In genomic region chr15:97944919-97945574, GRCm38 (mm10) we compare ENCODE assay signal across 26 mouse cellular contexts. TPM values are rescaled to one million over a fixed set of nuclear protein-coding genes. Genes with fewer than 3 reads are reported as not detected.
DNase-seq lines count a peak whose midpoint lies in the region; ATAC-seq lines count a peak whose summit lies in the region.
"Had no signal": no experiment of that assay in that cellular context is flagged by ENCODE, and none has a peak within 500 bp of the region (broad histone marks: within the 10 kb centered on the region; RNA-seq: fewer than 3 reads in every experiment).

No protein-coding gene starts in this region.

- H3K27me3 ChIP-seq in heart, embryonic 10.5 days (ENCODE audit: insufficient read depth, poor library complexity, severe bottlenecking), result peaks cover 36% of the 10 kb centered on the region
- no peaks in the 10 kb centered on the region for H3K27me3 ChIP-seq in kidney, embryonic 16.5 days (ENCODE audit: insufficient read depth, low read length)
- H3K27me3 ChIP-seq in limb, embryonic 10.5 days (ENCODE audit: low read depth, poor library complexity, severe bottlenecking), result 0 out of 2 replicates have a peak, but pooled peaks cover 10% of the 10 kb centered on the region
- H3K27me3 ChIP-seq: embryonic facial prominence, embryonic 13.5 days; hindbrain, embryonic 15.5 days; neural tube, embryonic 12.5 days; stomach, embryonic 15.5 days had no signal

- 0 out of 2 replicates have a peak overlapping the region, but pooled peaks have one; percentile 13 for H3K27ac ChIP-seq in heart, embryonic 10.5 days
- peak overlapping the region; percentile 89 for H3K27ac ChIP-seq in kidney, embryonic 16.5 days (ENCODE audit: low read length)
- peak overlapping the region; percentile 25; the same call in 1 of the 2 replicates for H3K27ac ChIP-seq in limb, embryonic 10.5 days
- H3K27ac ChIP-seq: embryonic facial prominence, embryonic 13.5 days; gastrocnemius, adult 2 months; heart, embryonic 13.5 days; hindbrain, embryonic 15.5 days; midbrain, embryonic 10.5 days; neural tube, embryonic 12.5 days; stomach, embryonic 15.5 days had no signal

- WGBS in heart, embryonic 10.5 days, result 72% methylated on average over 11 of the region's 11 CpGs
- WGBS in kidney, embryonic 16.5 days, result 31% methylated on average over 11 of the region's 11 CpGs
- 62% methylated on average over 11 of the region's 11 CpGs for WGBS in limb, embryonic 10.5 days

- H3K36me3 ChIP-seq in heart, embryonic 10.5 days, result no peaks in the 10 kb centered on the region
- no peaks in the 10 kb centered on the region for H3K36me3 ChIP-seq in kidney, embryonic 16.5 days (ENCODE audit: insufficient read depth, low read length)
- no peaks in the 10 kb centered on the region for H3K36me3 ChIP-seq in limb, embryonic 10.5 days
- H3K36me3 ChIP-seq: embryonic facial prominence, embryonic 13.5 days; G1E; heart, embryonic 13.5 days; hindbrain, embryonic 15.5 days; midbrain, embryonic 10.5 days; neural tube, embryonic 12.5 days; stomach, embryonic 15.5 days had no signal

- H3K9me3 ChIP-seq in heart, embryonic 10.5 days, result no peaks in the 10 kb centered on the region
- H3K9me3 ChIP-seq in kidney, embryonic 16.5 days (ENCODE audit: low read length), result no peaks in the 10 kb centered on the region
- H3K9me3 ChIP-seq in limb, embryonic 10.5 days (replicated peaks), result no peaks in the 10 kb centered on the region
- H3K9me3 ChIP-seq: embryonic facial prominence, embryonic 13.5 days; G1E; heart, embryonic 13.5 days; hindbrain, embryonic 15.5 days; midbrain, embryonic 10.5 days; neural tube, embryonic 12.5 days; stomach, embryonic 15.5 days had no signal

- H3K4me3 ChIP-seq in heart, embryonic 10.5 days, result no peak overlapping the region
- no peak overlapping the region for H3K4me3 ChIP-seq in kidney, embryonic 16.5 days (ENCODE audit: low read length)
- H3K4me3 ChIP-seq in limb, embryonic 10.5 days, result no peak overlapping the region
- H3K4me3 ChIP-seq: embryonic facial prominence, embryonic 13.5 days; gastrocnemius, adult 2 months; heart, embryonic 13.5 days; hindbrain, embryonic 15.5 days; midbrain, embryonic 10.5 days; neural tube, embryonic 12.5 days; stomach, embryonic 15.5 days had no signal

- peak overlapping the region; percentile 24; the same call in 1 of the 2 replicates for H3K4me2 ChIP-seq in kidney, embryonic 16.5 days (replicated peaks; ENCODE audit: low read depth, low read length)
- H3K4me2 ChIP-seq: embryonic facial prominence, embryonic 13.5 days; heart, embryonic 13.5 days; hindbrain, embryonic 15.5 days; liver, embryonic 11.5 days; lung, embryonic 14.5 days; neural tube, embryonic 12.5 days; stomach, embryonic 15.5 days had no signal

- no peak overlapping the region; the same call in 1 of the 2 replicates for H3K9ac ChIP-seq in kidney, embryonic 16.5 days (replicated peaks; ENCODE audit: low read length)
- H3K9ac ChIP-seq: embryonic facial prominence, embryonic 13.5 days; forebrain, postnatal 0 days; heart, embryonic 13.5 days; hindbrain, embryonic 15.5 days; lung, embryonic 14.5 days; neural tube, embryonic 12.5 days; stomach, embryonic 15.5 days had no signal

- ATAC-seq in kidney, embryonic 16.5 days (ENCODE audit: low FRiP score, low TSS enrichment), result peak; percentile 62
- no peak for ATAC-seq in erythroblast, adult 5-6 weeks (replicated peaks; ENCODE audit: low FRiP score, poor library complexity, severe bottlenecking)
- ATAC-seq: activated CD4-positive, CD25-positive, alpha-beta regulatory T cell, adult 4 months; forebrain, postnatal 0 days had no signal

- 0 out of 2 replicates have a peak, but pooled peaks cover 4% of the 10 kb centered on the region for H3K4me1 ChIP-seq in heart, embryonic 10.5 days
- peaks cover 26% of the 10 kb centered on the region for H3K4me1 ChIP-seq in kidney, embryonic 16.5 days (ENCODE audit: insufficient read depth, low read length)
- H3K4me1 ChIP-seq in limb, embryonic 10.5 days, result peaks cover 19% of the 10 kb centered on the region
- H3K4me1 ChIP-seq: heart, embryonic 13.5 days; hindbrain, embryonic 15.5 days; neural tube, embryonic 12.5 days; stomach, embryonic 15.5 days had no signal

- no peak for DNase-seq in heart, embryonic 10.5 days (ENCODE audit: low spot score)
- DNase-seq in heart, adult 18-20 months, result no peak
- DNase-seq in kidney, adult 11 months, result peak; percentile 75
- no peak for DNase-seq in limb, embryonic 10.5 days (ENCODE audit: low spot score)
- no peak for DNase-seq in thymus, postnatal 4 days
- DNase-seq in frontal cortex, postnatal 36 days (ENCODE audit: low spot score in 2 of 2), result no peak
- DNase-seq: adrenal gland, postnatal 14 days; cerebellum, postnatal 10 days; forebrain, postnatal 0 days; gastrocnemius, adult 2 months; layer of hippocampus, postnatal 36 days; left cerebral cortex, postnatal 4 days; lung, embryonic 14.5 days; lung, postnatal 36 days; right cerebral cortex, postnatal 14 days had no signal

RNA-seq across cellular contexts. Expression of gene Tmem106c, which starts 19.0 kb away (rescaled TPM):
- polyA plus RNA-seq in heart, embryonic 10.5 days (2016; fragmentation: Nextera tagmentation; extraction: Ambion mirVana), result 32.0 and 33.5 TPM in 2 replicates
- 10 to 100 TPM; 16.0 to 16.5 TPM for total RNA-seq in heart, adult 18-20 months (2021)
- 56.0 and 61.3 TPM in 2 replicates for polyA plus RNA-seq in kidney, embryonic 16.5 days (2015; fragmentation: Nextera tagmentation; extraction: Ambion mirVana)
- 29.8 and 34.9 TPM in 2 replicates for polyA plus RNA-seq in limb, embryonic 10.5 days (2016; fragmentation: Nextera tagmentation; extraction: Ambion mirVana)
- total RNA-seq in erythroblast, adult 5-6 weeks (2015; ENCODE audit: low replicate concordance), result 8.2 and 18.3 TPM in 2 replicates
- total RNA-seq in erythroblast, adult 5-6 weeks (2017; ENCODE audit: low replicate concordance), result 1.4 and 4.3 TPM in 2 replicates

RNA-seq across cellular contexts. Expression of gene Vdr, which starts 34.6 kb away (rescaled TPM):
- 0.75 and 0.77 TPM in 2 replicates for polyA plus RNA-seq in heart, embryonic 10.5 days (2016; fragmentation: Nextera tagmentation; extraction: Ambion mirVana)
- total RNA-seq in heart, adult 18-20 months (2021), result 1 to 10 TPM; 2.4 to 3.4 TPM
- 9.6 and 10.5 TPM in 2 replicates for polyA plus RNA-seq in kidney, embryonic 16.5 days (2015; fragmentation: Nextera tagmentation; extraction: Ambion mirVana)
- 0.15 and 0.23 TPM in 2 replicates for polyA plus RNA-seq in limb, embryonic 10.5 days (2016; fragmentation: Nextera tagmentation; extraction: Ambion mirVana)
- total RNA-seq in erythroblast, adult 5-6 weeks (2015; ENCODE audit: low replicate concordance), result 0.19 and 0.21 TPM in 2 replicates
- 0.26 TPM in 1 of 2 replicates, not detected in the other for total RNA-seq in erythroblast, adult 5-6 weeks (2017; ENCODE audit: low replicate concordance)

RNA-seq across cellular contexts. Expression of gene Col2a1, which starts 59.4 kb away (rescaled TPM):
- 131 and 160 TPM in 2 replicates for polyA plus RNA-seq in heart, embryonic 10.5 days (2016; fragmentation: Nextera tagmentation; extraction: Ambion mirVana)
- under 1 TPM in 1 of 2 experiments, not detected in 1; 0.36 TPM for total RNA-seq in heart, adult 18-20 months (2021)
- polyA plus RNA-seq in kidney, embryonic 16.5 days (2015; fragmentation: Nextera tagmentation; extraction: Ambion mirVana), result 19.0 and 19.5 TPM in 2 replicates
- 72.8 and 186 TPM in 2 replicates for polyA plus RNA-seq in limb, embryonic 10.5 days (2016; fragmentation: Nextera tagmentation; extraction: Ambion mirVana)
- total RNA-seq in erythroblast, adult 5-6 weeks (2015; ENCODE audit: low replicate concordance), result not detected in 2 replicates
- not detected in 2 replicates for total RNA-seq in erythroblast, adult 5-6 weeks (2017; ENCODE audit: low replicate concordance)
- total RNA-seq: adrenal gland, postnatal 14 days had no signal
- polyA plus RNA-seq: G1E had no signal

Comparison
In these comparisons a context has a peak if more than half of its experiments do, and no peak if none do; other contexts are left out.
1. H3K27ac ChIP-seq: peak in every context shown above with its lines; median percentile 89 in kidney, embryonic 16.5 days; 25 in limb, embryonic 10.5 days; 13 in heart, embryonic 10.5 days.